Mouse (Mus musculus) kidney, embryonic 14.5 days (tissue): ENCODE measurements at regions not wholly inside any gene's neighbourhood (a gene's known extent, or its start where the extent isn't known, plus 50 kb on each side); places are given as distances from the start of the nearest gene placed in this dataset.

ENCODE experiments used
- ATAC-seq: fragments of 200-750 bp; cut with Nextera tagmentation; 2 replicates; pipeline ENCODE4 v1.8.0; 2017; ENCODE audit warnings: moderate number of reproducible peaks, mild to moderate bottlenecking, moderate TSS enrichment, moderate library complexity; ENCODE audit not compliant: low FRiP score, low TSS enrichment
- H3K27ac ChIP-seq: fragments of 300-500 bp; sonication (generic); 2 replicates; pipeline ENCODE4 v1.5.1; 2014; ENCODE audit warnings: low read depth, mild to moderate bottlenecking, low read length, moderate library complexity, mixed read lengths
- H3K27me3 ChIP-seq: fragments of 300-500 bp; sonication (generic); 2 replicates; pipeline ENCODE4 v1.6.1; 2014; ENCODE audit warnings: mild to moderate bottlenecking, low read length; ENCODE audit not compliant: control insufficient read depth, insufficient read depth
- H3K36me3 ChIP-seq: fragments of 300-500 bp; sonication (generic); 2 replicates; pipeline ENCODE4 v1.6.1; 2014; ENCODE audit warnings: low read length, mixed read lengths; ENCODE audit not compliant: control insufficient read depth, insufficient read depth
- H3K4me1 ChIP-seq: fragments of 300-500 bp; sonication (generic); 2 replicates; pipeline ENCODE4 v1.6.1; 2014; ENCODE audit warnings: low read length, mixed read lengths; ENCODE audit not compliant: control insufficient read depth, insufficient read depth
- H3K4me2 ChIP-seq: fragments of 300-500 bp; sonication (generic); replicated peaks from 2 replicates; pipeline ENCODE4 v1.6.1; 2014; ENCODE audit warnings: low read depth, mild to moderate bottlenecking, low read length
- H3K4me3 ChIP-seq: fragments of 300-500 bp; sonication (generic); 2 replicates; pipeline ENCODE4 v1.5.1; 2014; ENCODE audit warnings: mild to moderate bottlenecking, low read length
- H3K9ac ChIP-seq: fragments of 300-500 bp; sonication (generic); 2 replicates; pipeline ENCODE4 v1.6.1; 2014; ENCODE audit warnings: low read depth, mild to moderate bottlenecking, low read length, moderate library complexity
- H3K9me3 ChIP-seq: fragments of 300-500 bp; sonication (generic); 2 replicates; pipeline ENCODE4 v1.6.1; 2016; ENCODE audit warnings: low read length; ENCODE audit not compliant: control insufficient read depth
- WGBS: fragments of 180-500 bp; shearing (Covaris S2); extraction: QIAGEN DNeasy Blood & Tissue Kit; methylation state at CpG from one replicate; pipeline ENCODE4 v1.1.7; 2014; 5-methylcytosine and 5-hydroxymethylcytosine counted together

- Histone ChIP-seq H3K9me3 (no peaks in the 10 kb centered on the region), H3K36me3 (no peaks in the 10 kb centered on the region), H3K4me3 (no peak overlapping the region), H3K27me3 (no peaks in the 10 kb centered on the region), H3K9ac (no peak overlapping the region), H3K4me1 (no peaks in the 10 kb centered on the region), H3K27ac (no peak overlapping the region), H3K4me2 (no peak overlapping the region)
- 26% methylated on average over 2 of the region's 2 CpGs for WGBS
- ATAC-seq, result peak; percentile 71
These were observed 332.4 kb downstream of the Pdgfc start for GRCm38 (mm10) chr3:81368642-81369041.

GRCm38 (mm10) chr3:81369742-81370141 is 333.5 kb downstream of the Pdgfc start:
- Histone ChIP-seq H3K36me3 (no peaks in the 10 kb centered on the region), H3K27me3 (no peaks in the 10 kb centered on the region), H3K4me2 (no peak overlapping the region), H3K9ac (no peak overlapping the region), H3K27ac (no peak overlapping the region), H3K9me3 (no peaks in the 10 kb centered on the region), H3K4me3 (no peak overlapping the region), H3K4me1 (no peaks in the 10 kb centered on the region)
- ATAC-seq, result no peak

GRCm38 (mm10) chr3:81375990-81376389 is 339.8 kb downstream of the Pdgfc start:
- ATAC-seq, result no peak

GRCm38 (mm10) chr3:81377466-81377865 is 341.2 kb downstream of the Pdgfc start:
- no peaks in the 10 kb centered on the region for H3K36me3 ChIP-seq
- H3K4me2 ChIP-seq, result no peak overlapping the region
- 0 out of 2 replicates have a peak, but pooled peaks cover 12% of the 10 kb centered on the region for H3K4me1 ChIP-seq
- no peak for ATAC-seq
- H3K9ac ChIP-seq, result no peak overlapping the region
- H3K27ac ChIP-seq, result no peak overlapping the region
- H3K4me3 ChIP-seq, result no peak overlapping the region
- no peaks in the 10 kb centered on the region for H3K9me3 ChIP-seq
- no peaks in the 10 kb centered on the region for H3K27me3 ChIP-seq
- WGBS, result 10% methylated on average over 3 of the region's 3 CpGs

More at GRCm38 (mm10) chr3:81375990-81376389, 339.8 kb downstream of the Pdgfc start:
- no peak overlapping the region for H3K9ac ChIP-seq
- 0 out of 2 replicates have a peak, but pooled peaks cover 12% of the 10 kb centered on the region for H3K4me1 ChIP-seq
- H3K9me3 ChIP-seq, result no peaks in the 10 kb centered on the region
- H3K4me3 ChIP-seq, result no peak overlapping the region
- H3K4me2 ChIP-seq, result no peak overlapping the region
- H3K36me3 ChIP-seq, result no peaks in the 10 kb centered on the region
- no peaks in the 10 kb centered on the region for H3K27me3 ChIP-seq
- WGBS, result 60% methylated on average over 2 of the region's 2 CpGs
- H3K27ac ChIP-seq, result no peak overlapping the region

- no peaks in the 10 kb centered on the region for H3K9me3 ChIP-seq
- H3K27me3 ChIP-seq, result no peaks in the 10 kb centered on the region
- no peak overlapping the region for H3K9ac ChIP-seq
- 0 out of 2 replicates have a peak, but pooled peaks cover 12% of the 10 kb centered on the region for H3K4me1 ChIP-seq
- H3K36me3 ChIP-seq, result no peaks in the 10 kb centered on the region
- no peak overlapping the region for H3K27ac ChIP-seq
- peak; percentile 91 for ATAC-seq
- WGBS, result 18% methylated on average over 1 of the region's 1 CpGs
- H3K4me3 ChIP-seq, result no peak overlapping the region
- no peak overlapping the region for H3K4me2 ChIP-seq
These were observed 343.1 kb downstream of the Pdgfc start for GRCm38 (mm10) chr3:81379362-81379761.

GRCm38 (mm10) chr3:81386931-81387330 is 350.7 kb downstream of the Pdgfc start:
- Histone ChIP-seq H3K4me3 (peak overlapping the region; percentile 9; the same call in 1 of the 2 replicates), H3K27ac (no peak overlapping the region)
- WGBS, result 8% methylated on average over 14 of the region's 14 CpGs

GRCm38 (mm10) chr3:81387634-81388033 is 351.4 kb downstream of the Pdgfc start:
- Histone ChIP-seq H3K9me3 (no peaks in the 10 kb centered on the region), H3K4me3 (no peak overlapping the region), H3K4me2 (no peak overlapping the region), H3K36me3 (no peaks in the 10 kb centered on the region), H3K27ac (no peak overlapping the region), H3K9ac (no peak overlapping the region), H3K4me1 (0 out of 2 replicates have a peak, but pooled peaks cover 4% of the 10 kb centered on the region), H3K27me3 (no peaks in the 10 kb centered on the region)
- peak; percentile 87; the same call in 1 of the 2 replicates for ATAC-seq
- 26% methylated on average over 4 of the region's 4 CpGs for WGBS

More at GRCm38 (mm10) chr3:81386931-81387330, 350.7 kb downstream of the Pdgfc start:
- Histone ChIP-seq H3K9ac (no peak overlapping the region), H3K4me2 (peak overlapping the region; percentile 31; the same call in 1 of the 2 replicates), H3K9me3 (no peaks in the 10 kb centered on the region), H3K36me3 (no peaks in the 10 kb centered on the region), H3K27me3 (no peaks in the 10 kb centered on the region), H3K4me1 (0 out of 2 replicates have a peak, but pooled peaks cover 4% of the 10 kb centered on the region)
- peak; percentile 80 for ATAC-seq

GRCm38 (mm10) chr3:81397212-81397611 is 361.0 kb downstream of the Pdgfc start:
- H3K27me3 ChIP-seq, result no peaks in the 10 kb centered on the region
- no peak overlapping the region for H3K27ac ChIP-seq
- H3K9me3 ChIP-seq, result no peaks in the 10 kb centered on the region
- H3K4me2 ChIP-seq, result no peak overlapping the region
- H3K4me1 ChIP-seq, result no peaks in the 10 kb centered on the region
- no peaks in the 10 kb centered on the region for H3K36me3 ChIP-seq
- H3K9ac ChIP-seq, result no peak overlapping the region
- WGBS, result 90% methylated on average over 1 of the region's 1 CpGs
- ATAC-seq, result no peak
- no peak overlapping the region for H3K4me3 ChIP-seq

- H3K9ac ChIP-seq, result no peak overlapping the region
- no peaks in the 10 kb centered on the region for H3K9me3 ChIP-seq
- H3K36me3 ChIP-seq, result no peaks in the 10 kb centered on the region
- H3K4me1 ChIP-seq, result no peaks in the 10 kb centered on the region
- no peaks in the 10 kb centered on the region for H3K27me3 ChIP-seq
- no peak overlapping the region for H3K4me3 ChIP-seq
- no peak for ATAC-seq
- H3K27ac ChIP-seq, result no peak overlapping the region
- no peak overlapping the region for H3K4me2 ChIP-seq
- WGBS, result 89% methylated on average over 1 of the region's 1 CpGs
These were observed 364.8 kb downstream of the Pdgfc start for GRCm38 (mm10) chr3:81401028-81401427.
